Mouse (Mus musculus) kidney, postnatal 0 days (tissue): ENCODE measurements around the gene Wbp2nl. TPM values are rescaled to one million over a fixed set of nuclear protein-coding genes. Genes with fewer than 3 reads are reported as not detected.
A peak's percentile ranks its signal among the peaks of the same experiment; 100 is the strongest.

Experiments
- ATAC-seq: fragments of 200-750 bp; cut with Nextera tagmentation; replicated peaks from 2 replicates; pipeline ENCODE4 v1.8.0; 2017; ENCODE audit warnings: low read depth, moderate number of reproducible peaks, moderate TSS enrichment, moderate library complexity; ENCODE audit not compliant: low FRiP score
- DNase-seq: peaks from one replicate; pipeline ENCODE4 v3.0.0-alpha.2; 2016; ENCODE audit warnings: low spot score
- H3K27ac ChIP-seq: fragments of 300-500 bp; sonication (generic); 2 replicates; pipeline ENCODE4 v1.5.1; 2014; ENCODE audit warnings: mild to moderate bottlenecking
- H3K27me3 ChIP-seq: fragments of 300-500 bp; sonication (generic); 2 replicates; pipeline ENCODE4 v1.6.1; 2014; ENCODE audit warnings: low read length, mixed read lengths; ENCODE audit not compliant: insufficient read depth
- H3K36me3 ChIP-seq: fragments of 300-500 bp; sonication (generic); 2 replicates; pipeline ENCODE4 v1.6.1; 2014; ENCODE audit warnings: low read length, mixed read lengths; ENCODE audit not compliant: insufficient read depth
- H3K4me1 ChIP-seq: fragments of 300-500 bp; sonication (generic); replicated peaks from 2 replicates; pipeline ENCODE4 v1.6.1; 2014; ENCODE audit warnings: antibody characterized with exemption, low read length, mixed read lengths; ENCODE audit not compliant: insufficient read depth
- H3K4me2 ChIP-seq: fragments of 300-500 bp; sonication (generic); 2 replicates; pipeline ENCODE4 v1.6.1; 2014; ENCODE audit warnings: mild to moderate bottlenecking, low read length, moderate library complexity, mixed read lengths
- H3K4me3 ChIP-seq: fragments of 300-500 bp; sonication (generic); replicated peaks from 2 replicates; pipeline ENCODE4 v1.5.1; 2014; ENCODE audit warnings: low read depth, low read length
- H3K9ac ChIP-seq: fragments of 300-500 bp; sonication (generic); 2 replicates; pipeline ENCODE4 v1.6.1; 2014; ENCODE audit warnings: low read depth, low read length
- H3K9me3 ChIP-seq: fragments of 300-500 bp; sonication (generic); replicated peaks from 2 replicates; pipeline ENCODE4 v1.6.1; 2016; ENCODE audit warnings: low read length, inconsistent platforms, mixed read lengths
- CTCF ChIP-seq: IDR thresholded peaks from 2 replicates; pipeline ENCODE4 v1.5.1; 2016; ENCODE audit warnings: antibody characterized with exemption, low read depth, mild to moderate bottlenecking, moderate library complexity
- WGBS: fragments of 180-500 bp; shearing (Covaris S2); extraction: QIAGEN DNeasy Blood & Tissue Kit; methylation state at CpG from one replicate; pipeline ENCODE4 v1.1.7; 2014; 5-methylcytosine and 5-hydroxymethylcytosine counted together
- polyA plus RNA-seq: library from polyadenylated mRNA; unstranded; fragments of >200 nt; fragmentation: Nextera tagmentation; extraction: Ambion mirVana; gene quantifications from 2 replicates; pipeline ENCODE4 v1.2.1, GENCODE M21; 2015

Gene Wbp2nl
- polyA plus RNA-seq, 1 experiment from 2014 or later, result 0.11 TPM

- no peak for DNase-seq
- no peak overlapping the region for H3K27ac ChIP-seq
- no peaks in the 10 kb centered on the region for H3K27me3 ChIP-seq
- H3K36me3 ChIP-seq, result no peaks in the 10 kb centered on the region
- no peak overlapping the region for H3K4me3 ChIP-seq
- no peaks in the 10 kb centered on the region for H3K4me1 ChIP-seq
- no peak for TF ChIP-seq CTCF
- 62% methylated on average over 2 of the region's 2 CpGs for WGBS
- no peaks in the 10 kb centered on the region for H3K9me3 ChIP-seq
- no peak overlapping the region for H3K9ac ChIP-seq
- ATAC-seq, result no peak
- H3K4me2 ChIP-seq, result no peak overlapping the region
Measured at GRCm38 (mm10) chr15:82325382-82325781, 26.6 kb downstream of the Wbp2nl start.

DNA sequence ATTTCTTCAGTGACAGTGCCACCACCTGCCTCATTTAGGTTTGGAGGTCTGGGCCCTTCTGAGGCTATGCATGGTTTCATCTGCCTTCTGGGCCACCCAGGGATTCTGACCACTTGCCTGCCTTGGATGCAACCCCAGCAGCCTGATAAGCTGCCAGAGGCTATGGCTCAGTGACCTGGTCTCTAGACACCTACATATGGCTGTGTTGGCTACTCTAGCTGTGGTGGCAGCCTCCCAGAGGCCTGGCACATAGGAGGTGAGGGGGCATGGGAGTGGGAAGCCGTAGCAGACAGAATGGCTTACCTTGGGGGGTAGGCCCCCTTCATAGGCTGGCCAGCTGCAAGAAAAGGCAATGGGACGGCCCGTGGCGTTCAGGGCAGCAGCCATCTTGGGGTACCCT lies 36.4 kb downstream of the Wbp2nl start:
- TF ChIP-seq CTCF, result no peak
- H3K27ac ChIP-seq, result no peak overlapping the region
- ATAC-seq (no peak), DNase-seq (no peak)
- peaks cover 9% of the 10 kb centered on the region for H3K4me1 ChIP-seq
- H3K9ac ChIP-seq, result no peak overlapping the region
- H3K27me3 ChIP-seq, result no peaks in the 10 kb centered on the region
- H3K9me3 ChIP-seq, result no peaks in the 10 kb centered on the region
- H3K36me3 ChIP-seq, result peaks cover 15% of the 10 kb centered on the region
- H3K4me3 ChIP-seq, result no peak overlapping the region
- WGBS, result 100% methylated on average over 4 of the region's 4 CpGs
- H3K4me2 ChIP-seq, result no peak overlapping the region

DNA sequence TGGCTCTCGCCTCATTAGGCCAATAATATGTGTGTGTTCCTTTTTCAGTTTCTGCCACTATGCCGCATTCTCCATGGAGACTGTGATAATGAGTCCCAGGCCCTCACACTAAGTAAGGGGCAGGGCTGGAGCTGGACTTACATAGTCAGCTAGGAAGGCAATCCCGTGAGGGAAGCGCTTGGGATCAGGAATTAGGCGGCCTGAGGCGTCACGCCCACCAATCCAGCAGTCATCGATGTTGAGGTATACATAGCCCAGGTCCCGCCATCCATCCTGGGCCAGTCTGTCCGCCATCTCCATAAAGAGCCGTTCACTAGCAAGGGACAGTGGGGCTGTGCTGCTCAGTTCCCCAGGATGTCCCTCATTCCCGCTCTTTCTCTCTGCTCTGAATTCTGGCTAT lies 37.9 kb downstream of the Wbp2nl start:
- no peak for ATAC-seq

DNA sequence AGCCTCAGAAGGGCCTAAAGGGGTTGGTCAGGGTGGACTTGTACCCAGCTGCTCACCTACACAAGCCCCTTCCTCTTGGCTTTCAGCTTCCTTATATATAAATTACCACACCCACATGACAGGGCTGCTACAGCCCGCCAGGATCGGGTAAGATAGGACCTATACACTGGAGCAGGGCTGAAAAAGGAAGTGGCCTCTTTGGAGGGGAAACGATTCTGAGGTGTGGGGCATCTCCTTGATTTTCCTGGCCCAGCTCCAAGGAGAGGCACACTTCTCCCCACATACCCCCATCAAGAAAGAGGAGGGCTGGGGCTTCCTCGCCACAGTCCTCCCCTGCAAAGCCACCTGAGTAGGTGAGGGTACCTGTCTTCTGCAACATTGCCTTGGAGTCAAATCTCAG lies 39.1 kb downstream of the Wbp2nl start:
- WGBS, result 19% methylated on average over 4 of the region's 4 CpGs
- H3K9me3 ChIP-seq, result no peaks in the 10 kb centered on the region
- DNase-seq, result no peak
- H3K4me3 ChIP-seq, result peak overlapping the region; percentile 63
- no peak for TF ChIP-seq CTCF
- H3K9ac ChIP-seq, result peak overlapping the region; percentile 70
- peaks cover 24% of the 10 kb centered on the region for H3K4me1 ChIP-seq
- peak overlapping the region; percentile 67 for H3K27ac ChIP-seq
- ATAC-seq, result no peak
- peaks cover 14% of the 10 kb centered on the region for H3K36me3 ChIP-seq
- H3K27me3 ChIP-seq, result no peaks in the 10 kb centered on the region
- H3K4me2 ChIP-seq, result peak overlapping the region; percentile 64

More for the DNA sequence above, 37.9 kb downstream of the Wbp2nl start:
- Histone ChIP-seq H3K4me1 (peaks cover 18% of the 10 kb centered on the region), H3K27me3 (no peaks in the 10 kb centered on the region), H3K9me3 (no peaks in the 10 kb centered on the region), H3K4me2 (no peak overlapping the region), H3K36me3 (peaks cover 15% of the 10 kb centered on the region), H3K4me3 (no peak overlapping the region), H3K9ac (no peak overlapping the region), H3K27ac (no peak overlapping the region)
- 84% methylated on average over 12 of the region's 12 CpGs for WGBS
- no peak for DNase-seq
- TF ChIP-seq CTCF, result no peak

DNA sequence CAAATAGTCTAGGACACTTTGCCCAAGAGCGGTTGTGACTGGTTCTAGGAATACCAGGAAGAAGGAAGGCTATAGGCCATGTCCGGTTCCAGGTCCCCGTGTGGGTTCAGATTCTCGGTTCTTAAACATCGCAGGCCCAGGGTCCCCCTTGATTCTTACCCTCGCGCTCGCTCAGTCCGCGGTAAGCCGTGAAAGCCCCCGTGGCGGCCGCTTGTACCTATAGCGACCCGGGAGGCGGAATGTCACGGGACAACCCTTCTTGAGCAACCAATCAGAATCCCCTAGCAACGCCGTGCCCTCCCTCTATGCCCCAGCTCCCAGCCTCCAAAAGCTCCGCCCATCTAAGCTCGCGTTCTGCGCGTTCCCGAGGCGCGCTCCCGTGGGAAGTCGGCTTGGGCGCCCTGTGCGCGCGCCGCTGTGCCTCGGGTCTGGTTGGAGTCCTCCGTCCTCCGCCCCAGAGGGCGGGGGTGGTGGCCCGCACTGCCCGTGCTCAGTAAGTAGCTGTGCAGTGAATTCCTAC lies 39.9 kb downstream of the Wbp2nl start, which contains the start of the genes Naga, Pheta2 and Smdt1:
Gene Naga (minus strand): TSS at position 333 of the 520 bp plus-strand sequence.
Gene Pheta2 (plus strand): TSS at position 350 of the 520 bp plus-strand sequence.
Gene Smdt1 (plus strand): TSS at position 367 of the 520 bp plus-strand sequence.
- Histone ChIP-seq H3K4me1 (peaks cover 29% of the 10 kb centered on the region), H3K9ac (peak within 1 kb of the TSS; percentile 70), H3K27ac (peak within 1 kb of the TSS; percentile 67), H3K4me3 (peak within 1 kb of the TSS; percentile 63), H3K27me3 (no peaks in the 10 kb centered on the region), H3K4me2 (peak within 1 kb of the TSS; percentile 64), H3K9me3 (no peaks in the 10 kb centered on the region), H3K36me3 (peaks cover 12% of the 10 kb centered on the region)
- peak; percentile 41 for TF ChIP-seq CTCF
- WGBS, result under 1% methylated on average over 41 of the region's 41 CpGs
- ATAC-seq (peak; percentile 87), DNase-seq (peak; percentile 98)

GRCm38 (mm10) chr15:82339150-82339549 lies 40.4 kb downstream of the Wbp2nl start:
- H3K4me1 ChIP-seq, result peaks cover 30% of the 10 kb centered on the region
- TF ChIP-seq CTCF, result no peak
- H3K4me3 ChIP-seq, result peak overlapping the region; percentile 63
- ATAC-seq (no peak), DNase-seq (no peak)
- WGBS, result 57% methylated on average over 10 of the region's 10 CpGs
- no peaks in the 10 kb centered on the region for H3K9me3 ChIP-seq
- peak overlapping the region; percentile 67; the same call in 1 of the 2 replicates for H3K27ac ChIP-seq
- H3K4me2 ChIP-seq, result peak overlapping the region; percentile 64
- H3K9ac ChIP-seq, result peak overlapping the region; percentile 70; the same call in 1 of the 2 replicates
- H3K36me3 ChIP-seq, result peaks cover 12% of the 10 kb centered on the region
- no peaks in the 10 kb centered on the region for H3K27me3 ChIP-seq
